Mouse (Mus musculus) MN1 (cell line): ENCODE measurements around the gene Hoxa13.
A peak's percentile ranks its signal among the peaks of the same experiment; 100 is the strongest.

Experiments
- DNase-seq: peaks from one replicate; pipeline ENCODE4 v3.0.0-alpha.2; 2016; ENCODE audit warnings: low spot score

Hoxa13 gene

GRCm38 (mm10) chr6:52221993-52222685, 38.5 kb downstream of the Hoxa13 start:
- no peak for DNase-seq

- peak; percentile 67 for DNase-seq
Measured at GRCm38 (mm10) chr6:52221337-52221992, 39.2 kb downstream of the Hoxa13 start, which contains the start of gene Hoxa7. Hoxa7 (minus strand) TSS chr6:52221854.

- DNase-seq, result no peak
Measured at GRCm38 (mm10) chr6:52220865-52221310, 39.8 kb downstream of the Hoxa13 start.

GRCm38 (mm10) chr6:52220003-52220864, 40.4 kb downstream of the Hoxa13 start:
- no peak for DNase-seq

GRCm38 (mm10) chr6:52219234-52219942, 41.3 kb downstream of the Hoxa13 start:
- DNase-seq, result no peak

GRCm38 (mm10) chr6:52218643-52219215, 42.0 kb downstream of the Hoxa13 start:
- no peak for DNase-seq

GRCm38 (mm10) chr6:52217895-52218642, 42.6 kb downstream of the Hoxa13 start:
- DNase-seq, result no peak

- no peak for DNase-seq
Measured at GRCm38 (mm10) chr6:52217459-52217768, 43.3 kb downstream of the Hoxa13 start.

- no peak for DNase-seq
Measured at GRCm38 (mm10) chr6:52216691-52217458, 43.8 kb downstream of the Hoxa13 start.

GRCm38 (mm10) chr6:52215771-52216535, 44.7 kb downstream of the Hoxa13 start:
- DNase-seq, result no peak

GRCm38 (mm10) chr6:52215070-52215469, 45.6 kb downstream of the Hoxa13 start:
- no peak for DNase-seq

GRCm38 (mm10) chr6:52214271-52214670, 46.4 kb downstream of the Hoxa13 start:
- DNase-seq, result no peak

GRCm38 (mm10) chr6:52213119-52213986, 47.3 kb downstream of the Hoxa13 start, which contains the start of the genes Hoxa3 and Gm28308:
Hoxa3 (minus strand) TSS chr6:52213336.
Gm28308 (minus strand) TSS chr6:52213339.
- DNase-seq, result no peak

- DNase-seq, result no peak
Measured at GRCm38 (mm10) chr6:52212556-52213118, 48.0 kb downstream of the Hoxa13 start.

- DNase-seq, result no peak
Measured at GRCm38 (mm10) chr6:52211961-52212360, 48.7 kb downstream of the Hoxa13 start.

GRCm38 (mm10) chr6:52211170-52211935, 49.3 kb downstream of the Hoxa13 start:
- DNase-seq, result peak; percentile 58

GRCm38 (mm10) chr6:52209685-52210046, 51.0 kb downstream of the Hoxa13 start:
- no peak for DNase-seq
